Mouse (Mus musculus) CH12.LX (cell line): Measurements from ENCODE around the gene Rtp1.

Experiments
- CTCF ChIP-seq, 2 experiments: IDR thresholded peaks in 1 of 2; conservative IDR thresholded peaks in 1 of 2; 2 replicates each; pipeline ENCODE4 v1.5.1; 2011 to 2012; ENCODE audit warnings: low read depth in 2 of 2, low read length in 2 of 2, improper control_type of control experiment in 1 of 2, inconsistent platforms in 1 of 2, mild to moderate bottlenecking in 1 of 2, moderate library complexity in 1 of 2
- JUND ChIP-seq: conservative IDR thresholded peaks from 2 replicates; pipeline ENCODE4 v1.6.1; 2011; ENCODE audit warnings: low read depth, low read length, improper control_type of control experiment
- NELFE ChIP-seq: IDR thresholded peaks from 2 replicates; pipeline ENCODE4 v1.6.1; 2011; ENCODE audit warnings: low read depth, low read length, improper control_type of control experiment
- ZKSCAN1 ChIP-seq: IDR thresholded peaks from 2 replicates; pipeline ENCODE4 v1.6.1; 2012; ENCODE audit warnings: low read depth, inconsistent platforms, low read length, improper control_type of control experiment, borderline replicate concordance

DNA sequence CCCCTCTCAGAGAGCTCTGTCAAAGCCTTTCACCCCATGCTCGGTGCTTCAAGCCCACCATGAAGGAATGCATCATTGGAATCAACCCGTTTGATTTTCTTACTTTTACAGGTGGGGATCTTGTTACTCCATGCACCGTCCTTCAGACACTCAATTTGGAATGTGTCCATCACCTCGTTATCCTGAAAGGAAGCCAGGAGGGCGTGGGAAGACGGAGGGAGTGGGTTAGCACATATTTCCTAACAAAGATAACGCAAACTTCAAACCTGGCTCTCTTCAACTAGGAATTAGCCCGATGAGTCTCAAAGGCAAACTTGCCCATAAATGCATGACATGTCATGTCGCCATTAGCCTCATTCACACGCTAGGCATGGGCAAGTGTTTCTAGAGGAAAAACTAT lies 54.4 kb downstream of the Rtp1 start:
- TF ChIP-seq NELFE (no peak), JUND (no peak), ZKSCAN1 (no peak), CTCF (conservative IDR thresholded peaks at IDR 0.05 in 1 of 2, IDR thresholded peaks at IDR 0.05 in 1 of 2; ENCODE audit: low read depth in 2 of 2, low read length in 2 of 2) (no peak)
